Mouse (Mus musculus): ENCODE measurements around the gene Tppp3. TPM values are rescaled to one million over a fixed set of nuclear protein-coding genes. Genes with fewer than 3 reads are reported as not detected.

Tppp3 gene
- total RNA-seq, 2 experiments from 2014 or later = 38.0 to 41.4 TPM

- no peak for DNase-seq
Measured at GRCm38 (mm10) chr8:105488082-105488481, 16.8 kb upstream of the Tppp3 start.

- DNase-seq = peak; percentile 69 to 75
Measured at GRCm38 (mm10) chr8:105484392-105484791, 13.1 kb upstream of the Tppp3 start.

- DNase-seq = peak; percentile 35 to 54
Measured at GRCm38 (mm10) chr8:105484030-105484368, 12.7 kb upstream of the Tppp3 start.

- DNase-seq = peak; percentile 73 to 78
Measured at GRCm38 (mm10) chr8:105483212-105484029, 12.1 kb upstream of the Tppp3 start.

GRCm38 (mm10) chr8:105482123-105482522 is 10.8 kb upstream of the Tppp3 start:
- DNase-seq = peak in 1 of 2 experiments; percentile 14

GRCm38 (mm10) chr8:105481453-105481852 is 10.1 kb upstream of the Tppp3 start:
- DNase-seq = peak in 1 of 2 experiments; percentile 36

GRCm38 (mm10) chr8:105481013-105481412 is 9.7 kb upstream of the Tppp3 start:
- DNase-seq = no peak

GRCm38 (mm10) chr8:105477792-105478191 is 6.5 kb upstream of the Tppp3 start:
- peak in 1 of 2 experiments; percentile 34 for DNase-seq

GRCm38 (mm10) chr8:105476628-105477413 is 5.5 kb upstream of the Tppp3 start:
- peak; percentile 73 to 80 for DNase-seq

GRCm38 (mm10) chr8:105476161-105476560 is 4.8 kb upstream of the Tppp3 start:
- peak in 1 of 2 experiments; percentile 9 for DNase-seq

- peak in 1 of 2 experiments; percentile 10 for DNase-seq
Measured at GRCm38 (mm10) chr8:105475742-105476141, 4.4 kb upstream of the Tppp3 start.

GRCm38 (mm10) chr8:105475254-105475653 is 3.9 kb upstream of the Tppp3 start:
- DNase-seq = peak; percentile 79 to 84

- peak in 1 of 2 experiments; percentile 45 for DNase-seq
Measured at GRCm38 (mm10) chr8:105474680-105475079, 3.4 kb upstream of the Tppp3 start.

GRCm38 (mm10) chr8:105473816-105474606 is 2.7 kb upstream of the Tppp3 start:
- DNase-seq = peak; percentile 71 to 85

GRCm38 (mm10) chr8:105472983-105473382 is 1.7 kb upstream of the Tppp3 start:
- DNase-seq = peak in 1 of 2 experiments; percentile 12

- peak in 1 of 2 experiments; percentile 13 for DNase-seq
Measured at GRCm38 (mm10) chr8:105472414-105472932, 1.1 kb upstream of the Tppp3 start.

- DNase-seq = no peak
Measured at GRCm38 (mm10) chr8:105470681-105471313, 529 bp downstream of the Tppp3 start.

GRCm38 (mm10) chr8:105470262-105470661 is 1.1 kb downstream of the Tppp3 start:
- peak in 1 of 2 experiments; percentile 25 for DNase-seq

- no peak for DNase-seq
Measured at GRCm38 (mm10) chr8:105469816-105470215, 1.5 kb downstream of the Tppp3 start.

- peak; percentile 64 to 84 for DNase-seq
Measured at GRCm38 (mm10) chr8:105469041-105469695, 2.2 kb downstream of the Tppp3 start.

All from heart, adult 18-20 months (tissue).